8 mouse cellular contexts compared by ENCODE assay signal in the genomic region with DNA sequence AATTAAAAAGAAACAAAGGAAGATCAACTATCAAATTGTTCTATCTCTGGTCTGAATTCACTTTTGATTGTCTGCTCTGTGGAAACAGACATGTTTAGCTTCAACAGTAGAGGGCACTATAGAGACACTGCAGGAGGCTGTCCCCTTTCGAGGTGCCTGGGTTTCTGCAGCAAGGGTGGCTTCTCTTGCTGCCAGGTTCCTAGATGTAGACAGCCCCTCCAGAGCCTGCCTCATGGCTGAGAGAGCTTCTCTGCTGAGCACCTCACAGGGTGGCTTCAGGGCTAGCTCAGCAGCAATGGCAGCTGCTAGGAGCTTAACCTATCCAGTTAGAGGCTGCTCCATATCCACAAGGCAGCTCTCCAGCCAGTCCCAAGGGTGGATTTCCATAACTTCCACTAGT. TPM values are rescaled to one million over a fixed set of nuclear protein-coding genes. Genes with fewer than 3 reads are reported as not detected.
DNase-seq lines count a peak whose midpoint lies in the region; ATAC-seq and TF ChIP-seq lines count a peak whose summit lies in the region.
"Had no signal": no experiment of that assay in that cellular context is flagged by ENCODE, and none has a peak within 500 bp of the region (broad histone marks: within the 10 kb centered on the region; RNA-seq: fewer than 3 reads in every experiment).

No protein-coding gene starts in this region.

- H3K4me3 ChIP-seq in neural tube, embryonic 15.5 days (replicated peaks) = no peak overlapping the region
- H3K4me3 ChIP-seq in kidney, postnatal 0 days (replicated peaks; ENCODE audit: low read depth, low read length) = no peak overlapping the region
- H3K4me3 ChIP-seq in lung, embryonic 14.5 days (ENCODE audit: low read depth, low read length) = no peak overlapping the region
- H3K4me3 ChIP-seq: heart, embryonic 15.5 days had no signal

- H3K9ac ChIP-seq in neural tube, embryonic 15.5 days (replicated peaks) = no peak overlapping the region
- H3K9ac ChIP-seq in kidney, postnatal 0 days (ENCODE audit: low read depth, low read length) = no peak overlapping the region
- no peak overlapping the region for H3K9ac ChIP-seq in lung, embryonic 14.5 days
- H3K9ac ChIP-seq: heart, embryonic 15.5 days had no signal

- H3K27ac ChIP-seq in neural tube, embryonic 15.5 days (replicated peaks) = no peak overlapping the region
- H3K27ac ChIP-seq in kidney, postnatal 0 days = no peak overlapping the region
- H3K27ac ChIP-seq in lung, embryonic 14.5 days (ENCODE audit: low read depth) = no peak overlapping the region
- H3K27ac ChIP-seq: heart, embryonic 15.5 days had no signal

- H3K4me1 ChIP-seq in neural tube, embryonic 15.5 days = peaks cover 13% of the 10 kb centered on the region
- no peaks in the 10 kb centered on the region for H3K4me1 ChIP-seq in kidney, postnatal 0 days (replicated peaks; ENCODE audit: insufficient read depth, low read length)
- H3K4me1 ChIP-seq in lung, embryonic 14.5 days (ENCODE audit: insufficient read depth) = no peaks in the 10 kb centered on the region

- H3K27me3 ChIP-seq in neural tube, embryonic 15.5 days (replicated peaks) = no peaks in the 10 kb centered on the region
- H3K27me3 ChIP-seq in kidney, postnatal 0 days (ENCODE audit: insufficient read depth, low read length) = no peaks in the 10 kb centered on the region
- no peaks in the 10 kb centered on the region for H3K27me3 ChIP-seq in lung, embryonic 14.5 days (ENCODE audit: insufficient read depth, low read length)

- TF ChIP-seq CTCF in kidney, postnatal 0 days (IDR thresholded peaks at IDR 0.05; ENCODE audit: low read depth) = peak; percentile 84
- TF ChIP-seq CTCF in lung, embryonic 14.5 days (IDR thresholded peaks at IDR 0.05; ENCODE audit: low read depth) = peak; percentile 82

- peak; percentile 29 for DNase-seq in neural tube, embryonic 10.5 days (ENCODE audit: extremely low spot score, low spot score)
- peak; percentile 32 to 35 for DNase-seq in adrenal gland, adult 18-20 months (ENCODE audit: low spot score in 2 of 2)
- peak; percentile 81 for DNase-seq in embryo, embryonic 11 days
- DNase-seq in kidney, postnatal 0 days (ENCODE audit: low spot score) = peak; percentile 88
- DNase-seq in lung, embryonic 14.5 days = peak; percentile 86
- DNase-seq in right cerebral cortex, postnatal 4 days = peak; percentile 19

- 0% methylated on average over 1 of the region's 1 CpGs for WGBS in neural tube, embryonic 15.5 days
- WGBS in kidney, postnatal 0 days = 6% methylated on average over 1 of the region's 1 CpGs
- 5% methylated on average over 1 of the region's 1 CpGs for WGBS in lung, embryonic 14.5 days

- no peaks in the 10 kb centered on the region for H3K9me3 ChIP-seq in neural tube, embryonic 15.5 days (replicated peaks)
- H3K9me3 ChIP-seq in kidney, postnatal 0 days (replicated peaks; ENCODE audit: low read length) = no peaks in the 10 kb centered on the region
- no peaks in the 10 kb centered on the region for H3K9me3 ChIP-seq in lung, embryonic 14.5 days (ENCODE audit: low read depth, low read length)
- H3K9me3 ChIP-seq: heart, embryonic 15.5 days had no signal

- no peak for ATAC-seq in neural tube, embryonic 15.5 days (ENCODE audit: low FRiP score)
- no peak for ATAC-seq in kidney, postnatal 0 days (replicated peaks; ENCODE audit: low FRiP score, low read depth)
- ATAC-seq in lung, embryonic 14.5 days (ENCODE audit: insufficient read depth) = no peak

- no peak overlapping the region for H3K4me2 ChIP-seq in neural tube, embryonic 15.5 days
- no peak overlapping the region for H3K4me2 ChIP-seq in kidney, postnatal 0 days (ENCODE audit: low read length)
- no peak overlapping the region for H3K4me2 ChIP-seq in lung, embryonic 14.5 days
- H3K4me2 ChIP-seq: heart, embryonic 15.5 days had no signal

- H3K36me3 ChIP-seq in neural tube, embryonic 15.5 days = no peaks in the 10 kb centered on the region
- no peaks in the 10 kb centered on the region for H3K36me3 ChIP-seq in kidney, postnatal 0 days (ENCODE audit: insufficient read depth, low read length)
- H3K36me3 ChIP-seq in lung, embryonic 14.5 days (ENCODE audit: insufficient read depth) = no peaks in the 10 kb centered on the region
- H3K36me3 ChIP-seq: heart, embryonic 15.5 days had no signal

RNA-seq across cellular contexts. Expression of gene Ubtd2, which starts 5.0 kb away (rescaled TPM):
- 34.9 and 38.5 TPM in 2 replicates for polyA plus RNA-seq in neural tube, embryonic 15.5 days (2015; fragmentation: Nextera tagmentation; extraction: Ambion mirVana)
- total RNA-seq in adrenal gland, adult 18-20 months (2021) = 10 to 100 TPM; 13.4 TPM
- 28.8 TPM in 2 replicates for polyA plus RNA-seq in kidney, postnatal 0 days (2015; fragmentation: Nextera tagmentation; extraction: Ambion mirVana)
- polyA plus RNA-seq in lung, embryonic 14.5 days (2014; fragmentation: Nextera tagmentation; extraction: Ambion mirVana) = 57.3 and 65.4 TPM in 2 replicates

Comparison
In these comparisons a context has a peak if more than half of its experiments do, and no peak if none do; other contexts are left out.
1. DNase-seq: peak in every context shown above with its lines; median percentile 88 in kidney, postnatal 0 days; 86 in lung, embryonic 14.5 days; 81 in embryo, embryonic 11 days; 34 in adrenal gland, adult 18-20 months; 29 in neural tube, embryonic 10.5 days; 19 in right cerebral cortex, postnatal 4 days.